Mouse (Mus musculus): Measurements from ENCODE around the gene Vgll3. TPM values are rescaled to one million over a fixed set of nuclear protein-coding genes. Genes with fewer than 3 reads are reported as not detected.
A peak's percentile ranks its signal among the peaks of the same experiment; 100 is the strongest.

Gene Vgll3
- total RNA-seq (2021), result 1 to 10 TPM; 4.7 to 5.2 TPM
- long read RNA-seq, experiment 1, partial matches to known transcripts, result 2 of 5 reads
- long read RNA-seq, experiment 1, other reads (novel, unspliced or antisense), result 2 of 5 reads
- long read RNA-seq, experiment 2, full-length matches to known transcripts, result 2 of 3 reads
- long read RNA-seq, experiment 2, partial matches to known transcripts, result 1 of 3 reads
- long read RNA-seq, experiment 2, other reads (novel, unspliced or antisense), result 0 of 3 reads

DNA sequence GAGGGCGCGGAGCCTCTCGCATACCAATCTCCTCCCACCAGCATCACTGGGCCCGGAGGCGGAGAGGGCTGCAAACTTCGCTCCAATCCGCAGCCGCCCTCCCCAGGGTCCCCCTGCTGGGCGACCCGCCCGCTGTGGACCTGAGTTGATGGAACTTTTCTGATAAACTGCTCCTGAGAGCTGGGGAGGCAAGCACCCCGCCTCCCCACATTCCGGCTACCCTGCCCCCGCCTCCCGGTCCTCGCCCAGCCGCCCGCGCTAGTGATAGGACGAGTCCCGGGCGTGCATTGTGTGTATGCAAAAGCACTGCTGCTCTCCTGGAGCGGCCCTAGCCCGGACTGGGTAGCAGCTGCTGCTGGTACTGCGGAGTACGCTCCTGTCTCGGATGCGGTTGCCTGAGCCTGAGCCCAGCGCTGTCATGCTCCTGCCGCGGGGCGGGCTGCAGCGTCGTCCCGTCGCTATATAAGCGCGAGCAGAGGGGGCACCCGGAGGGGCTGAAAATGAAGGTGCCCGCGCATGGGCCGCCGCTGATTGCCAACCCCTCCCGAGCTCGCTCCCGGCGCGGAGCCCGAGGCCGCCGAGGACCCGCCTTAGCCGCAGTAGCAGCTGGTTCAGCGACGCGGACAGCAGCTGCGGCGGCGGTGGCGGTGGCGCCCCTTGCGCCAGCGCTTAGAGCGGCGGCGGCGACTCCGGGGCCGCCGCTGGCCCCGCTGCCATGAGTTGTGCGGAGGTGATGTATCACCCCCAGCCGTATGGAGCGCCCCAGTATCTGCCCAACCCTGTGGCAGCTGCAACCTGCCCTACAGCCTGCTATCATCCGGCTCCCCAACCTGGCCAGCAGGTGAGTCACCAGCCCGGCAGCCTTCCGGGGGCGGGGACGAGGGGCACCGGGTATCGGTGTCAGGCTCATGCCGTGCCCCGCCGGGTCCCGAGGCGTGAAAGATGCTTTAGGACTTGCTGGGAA is at the start of gene Vgll3:
TSS of gene Vgll3 (plus strand) at position 340 of the 964 bp plus-strand sequence.
- Histone ChIP-seq H3K4me3 (peak within 1 kb of the TSS; percentile 94), H3K27ac (peak within 1 kb of the TSS; percentile 91)
- intact Hi-C loops (cut with DNase I), result no loop called here
- TF ChIP-seq CTCF (IDR thresholded peaks at IDR 0.05), result peak; percentile 48
- DNase-seq, result peak; percentile 85

DNA sequence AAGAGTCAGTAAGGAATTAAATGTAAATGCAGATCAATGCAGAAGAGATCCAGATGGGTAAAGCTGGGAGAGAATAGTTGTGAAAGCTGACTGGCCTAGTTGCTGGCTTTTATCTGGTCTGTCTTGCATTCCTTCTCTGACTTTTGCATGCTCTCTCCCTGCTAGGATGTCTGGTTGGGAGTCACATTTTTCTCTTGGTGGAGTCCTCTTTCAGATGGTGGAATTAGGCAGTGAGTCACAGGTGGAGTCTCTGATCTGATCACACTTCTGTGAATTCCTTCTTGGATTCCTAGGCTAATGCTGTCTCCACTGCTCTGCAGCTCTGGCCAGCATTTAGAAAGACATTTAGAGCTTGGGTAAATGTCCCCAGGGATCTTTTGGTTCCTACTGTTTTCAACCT is 49.1 kb upstream of the Vgll3 start:
- Histone ChIP-seq H3K27ac (no peak overlapping the region), H3K4me3 (no peak overlapping the region)
- intact Hi-C loops (cut with DNase I), result no loop called here
- no peak for DNase-seq
- no peak for TF ChIP-seq CTCF (IDR thresholded peaks at IDR 0.05)

- H3K27ac ChIP-seq, result no peak overlapping the region
- DNase-seq, result no peak
- intact Hi-C loops (cut with DNase I), result loop anchor here (5.0 kb wide), 2 partner anchors 221 to 301 kb away; no protein-coding TSS in a partner anchor
- no peak overlapping the region for H3K4me3 ChIP-seq
- peak; percentile 73 for TF ChIP-seq CTCF (IDR thresholded peaks at IDR 0.05)
Observed at GRCm38 (mm10) chr16:65785959-65786358, 29.1 kb upstream of the Vgll3 start.

DNA sequence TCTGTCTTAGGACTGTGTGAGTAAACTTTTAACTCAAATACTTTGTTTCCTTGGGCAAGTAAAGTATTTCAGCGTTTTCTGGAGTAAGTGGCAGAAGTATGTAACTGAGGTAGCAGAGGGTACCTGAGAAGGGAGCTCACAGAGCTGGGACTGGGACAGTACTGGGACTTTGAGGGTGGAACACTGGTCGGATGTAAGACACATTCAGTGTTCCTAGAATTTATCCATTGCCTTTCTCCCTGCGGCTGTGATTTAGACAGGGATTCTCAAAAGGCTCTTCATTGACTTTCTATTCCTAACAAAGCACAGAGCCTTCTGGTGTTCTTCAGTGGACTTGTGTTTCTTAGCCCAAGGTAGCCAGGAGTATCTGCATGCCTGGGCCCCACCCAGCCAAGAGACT is 1.0 kb downstream of the Vgll3 start:
- TF ChIP-seq CTCF (IDR thresholded peaks at IDR 0.05), result no peak
- H3K27ac ChIP-seq, result peak overlapping the region; percentile 91
- intact Hi-C loops (cut with DNase I), result no loop called here
- peak overlapping the region; percentile 94 for H3K4me3 ChIP-seq
- DNase-seq, result no peak

DNA sequence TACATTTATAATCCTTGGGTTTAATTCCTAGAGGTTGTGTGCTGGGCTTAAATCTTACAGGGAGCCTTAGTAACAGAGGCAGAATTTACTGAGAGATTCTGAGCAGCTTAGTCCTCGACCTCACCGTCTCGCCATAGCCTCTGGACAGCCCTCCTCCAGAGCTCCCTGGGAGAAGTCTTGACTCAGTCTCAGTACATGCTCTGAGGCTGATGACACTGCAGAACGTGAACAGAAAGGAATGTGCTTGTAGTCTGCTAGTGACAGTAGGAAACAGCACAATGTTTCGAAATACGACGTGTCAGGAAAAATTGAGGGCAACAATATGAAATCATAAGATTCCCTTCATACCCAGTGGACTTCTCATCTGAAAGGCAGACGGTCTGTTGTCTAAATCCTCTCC is 3.7 kb downstream of the Vgll3 start:
- intact Hi-C loops (cut with DNase I), result no loop called here
- TF ChIP-seq CTCF (IDR thresholded peaks at IDR 0.05), result no peak
- peak; percentile 57 for DNase-seq
- H3K4me3 ChIP-seq, result peak overlapping the region; percentile 94
- peak overlapping the region; percentile 91 for H3K27ac ChIP-seq

DNA sequence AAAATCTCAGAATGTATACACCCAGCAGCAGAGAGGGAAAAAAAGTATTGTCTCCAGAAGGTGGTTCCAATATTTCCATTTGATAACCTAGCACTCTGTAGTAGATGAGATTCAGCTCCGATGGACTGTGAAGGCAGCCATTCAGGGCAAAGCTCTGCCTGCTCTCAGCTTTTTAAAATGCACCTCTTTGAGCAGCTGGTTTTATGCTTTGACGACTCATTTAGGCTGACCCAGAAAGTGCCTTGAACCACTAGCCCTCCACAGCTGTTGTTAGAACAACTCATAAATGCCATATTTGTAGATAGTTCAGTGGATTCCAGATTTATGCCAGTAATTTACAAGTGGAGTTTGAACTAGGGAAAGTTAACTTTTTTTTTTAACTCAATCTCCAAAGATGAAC is 5.7 kb downstream of the Vgll3 start:
- no peak for DNase-seq
- intact Hi-C loops (cut with DNase I), result no loop called here
- Histone ChIP-seq H3K27ac (peak overlapping the region; percentile 31; the same call in 1 of the 2 replicates), H3K4me3 (no peak overlapping the region)
- no peak for TF ChIP-seq CTCF (IDR thresholded peaks at IDR 0.05)

- DNase-seq, result no peak
- no peak for TF ChIP-seq CTCF (IDR thresholded peaks at IDR 0.05)
Observed at GRCm38 (mm10) chr16:65823721-65824120, 8.7 kb downstream of the Vgll3 start.

DNA sequence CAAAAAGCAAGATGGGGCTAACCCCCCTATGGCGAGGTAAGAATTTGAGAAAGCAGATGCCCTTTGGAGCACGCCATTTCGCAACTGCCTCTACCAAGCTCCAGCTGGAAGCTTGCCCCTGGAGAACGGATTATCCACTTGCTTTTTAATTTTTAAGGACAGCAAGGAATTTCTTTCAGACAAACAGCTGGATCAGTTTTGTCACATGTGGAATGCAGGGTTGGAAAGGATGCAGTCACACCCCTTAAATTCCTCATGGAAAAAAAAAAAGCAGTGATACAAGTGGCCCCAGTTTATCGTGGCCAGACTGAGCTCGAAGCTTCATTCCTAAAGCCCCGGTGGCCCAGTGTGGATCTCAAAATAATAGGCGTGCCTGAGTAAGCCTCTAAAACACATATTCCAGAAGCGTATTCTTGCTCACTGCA is 13.1 kb downstream of the Vgll3 start:
- peak overlapping the region; percentile 66 for H3K27ac ChIP-seq
- peak; percentile 81 for DNase-seq
- H3K4me3 ChIP-seq, result peak overlapping the region; percentile 68
- intact Hi-C loops (cut with DNase I), result no loop called here
- no peak for TF ChIP-seq CTCF (IDR thresholded peaks at IDR 0.05)

More at GRCm38 (mm10) chr16:65823721-65824120, 8.7 kb downstream of the Vgll3 start:
- Histone ChIP-seq H3K27ac (peak overlapping the region; percentile 59), H3K4me3 (peak overlapping the region; percentile 26)
- intact Hi-C loops (cut with DNase I), result no loop called here

DNA sequence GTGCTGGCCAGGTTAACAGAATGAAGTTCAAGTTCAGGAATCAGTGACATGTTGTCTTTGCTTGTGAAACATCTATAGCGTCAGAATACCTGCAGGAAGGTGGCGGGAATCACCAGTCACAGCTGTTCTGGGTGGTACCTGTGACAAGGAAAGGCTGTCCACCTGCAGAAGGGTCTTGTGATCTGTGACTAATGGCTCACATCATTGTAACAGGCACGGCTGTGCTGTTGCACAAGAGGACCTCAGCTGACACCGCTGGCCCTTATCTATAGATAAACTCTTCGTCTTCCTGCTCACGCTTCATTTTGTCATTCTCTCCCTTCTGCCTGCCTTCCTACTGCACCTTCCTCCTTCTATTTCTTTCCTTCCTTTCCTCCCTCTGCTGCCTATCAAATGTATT is 14.0 kb downstream of the Vgll3 start:
- no peak for DNase-seq
- TF ChIP-seq CTCF (IDR thresholded peaks at IDR 0.05), result no peak
- 0 out of 2 replicates have a peak overlapping the region, but pooled peaks have one; percentile 66 for H3K27ac ChIP-seq
- intact Hi-C loops (cut with DNase I), result no loop called here
- H3K4me3 ChIP-seq, result no peak overlapping the region

DNA sequence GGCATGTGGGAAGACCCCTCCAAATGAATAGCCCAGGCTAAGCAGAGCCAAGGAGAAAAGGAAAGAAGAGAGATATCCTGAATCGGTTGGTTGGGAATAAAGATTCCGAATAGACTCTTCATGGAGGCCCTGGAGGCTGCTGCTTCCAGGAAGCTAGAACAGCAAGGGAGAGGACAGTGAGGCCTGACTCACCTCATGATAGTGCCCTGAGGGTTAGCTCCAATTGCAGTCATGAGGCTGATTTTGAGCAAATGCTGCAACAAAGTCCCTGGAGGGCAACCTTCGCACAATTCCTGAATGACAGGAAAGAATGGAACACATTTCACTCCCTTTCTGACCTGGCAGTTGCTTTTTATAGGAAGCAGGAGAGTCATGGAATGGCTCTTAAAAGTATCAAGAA is 19.7 kb downstream of the Vgll3 start:
- TF ChIP-seq CTCF (IDR thresholded peaks at IDR 0.05), result no peak
- no peak for DNase-seq
- Histone ChIP-seq H3K27ac (no peak overlapping the region), H3K4me3 (no peak overlapping the region)
- intact Hi-C loops (cut with DNase I), result no loop called here

DNA sequence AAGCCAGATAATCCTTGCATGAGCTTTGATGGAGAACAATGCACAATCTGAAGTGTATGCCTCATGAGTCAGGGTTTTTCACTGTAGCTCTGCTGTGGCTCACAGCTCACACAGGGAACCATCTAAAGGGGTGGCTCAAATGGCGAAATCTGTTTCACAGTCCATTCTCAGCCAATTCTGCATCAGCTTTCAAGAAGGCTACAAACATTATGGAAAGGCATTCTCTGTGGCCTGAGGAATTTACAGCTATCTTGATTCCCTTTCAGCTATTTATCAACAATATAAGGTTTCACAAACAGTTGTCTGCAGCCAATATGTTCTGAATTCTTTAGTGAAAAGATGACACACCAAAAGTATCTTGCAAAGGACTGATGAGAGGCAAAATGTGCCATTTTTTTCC is 35.1 kb downstream of the Vgll3 start:
- no peak overlapping the region for H3K4me3 ChIP-seq
- H3K27ac ChIP-seq, result no peak overlapping the region
- intact Hi-C loops (cut with DNase I), result no loop called here
- DNase-seq, result no peak
- no peak for TF ChIP-seq CTCF (IDR thresholded peaks at IDR 0.05)

DNA sequence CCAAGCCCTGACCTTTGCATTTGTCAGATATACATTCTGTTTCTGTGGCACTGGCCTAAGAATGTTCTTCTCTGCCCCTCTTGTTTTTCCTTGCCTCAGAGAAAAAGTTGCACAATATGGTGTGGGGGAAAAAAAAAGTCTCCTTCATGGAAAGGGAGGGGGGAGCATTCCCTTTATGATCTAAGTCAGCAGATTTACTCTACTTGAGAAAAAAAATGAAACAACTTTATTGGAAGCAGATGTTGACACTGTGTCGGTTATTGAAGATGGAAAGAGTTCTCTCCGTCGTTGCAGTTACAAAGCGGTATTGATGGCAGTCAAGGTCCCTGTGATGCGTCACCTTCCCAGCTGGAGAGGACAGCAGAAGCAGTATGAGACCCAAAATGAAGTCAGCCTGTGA is 49.4 kb downstream of the Vgll3 start:
- DNase-seq, result no peak
- no peak overlapping the region for H3K4me3 ChIP-seq
- no peak for TF ChIP-seq CTCF (IDR thresholded peaks at IDR 0.05)
- H3K27ac ChIP-seq, result no peak overlapping the region
- intact Hi-C loops (cut with DNase I), result no loop called here

DNA sequence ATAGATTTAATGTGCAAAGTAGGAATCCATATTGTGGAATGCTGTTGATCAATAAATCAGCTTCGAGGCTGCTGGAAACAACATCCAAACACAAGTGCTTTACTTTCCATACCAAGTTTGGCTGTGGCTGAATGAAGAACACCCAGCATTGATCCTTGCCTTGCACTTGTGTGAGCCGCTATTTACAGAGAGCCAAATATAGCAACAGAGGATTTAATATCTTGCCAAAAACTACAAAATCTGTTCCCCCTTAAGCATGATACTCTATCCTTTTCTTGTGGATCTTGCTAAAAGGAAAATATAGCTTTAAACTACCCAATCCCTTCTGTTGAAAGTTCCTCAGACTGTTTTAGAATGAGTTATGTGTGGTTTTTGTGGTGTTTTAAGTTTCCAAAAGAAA is 52.9 kb downstream of the Vgll3 start:
- TF ChIP-seq CTCF (IDR thresholded peaks at IDR 0.05), result no peak
- DNase-seq, result no peak
- no peak overlapping the region for H3K4me3 ChIP-seq
- H3K27ac ChIP-seq, result no peak overlapping the region
- intact Hi-C loops (cut with DNase I), result no loop called here

Measured in gastrocnemius, adult 2 months (tissue).